Mouse (Mus musculus) C2C12 (cell line): ENCODE measurements at regions not wholly inside any gene's neighbourhood (a gene's known extent, or its start where the extent isn't known, plus 50 kb on each side); places are given as distances from the start of the nearest gene placed in this dataset.

ENCODE experiments used
- CTCF ChIP-seq: IDR thresholded peaks from one replicate; pipeline ENCODE4 v1.5.1; 2011; ENCODE audit not compliant: control insufficient read depth, insufficient read depth, insufficient read length
- MAX ChIP-seq: IDR thresholded peaks from one replicate; pipeline ENCODE4 v1.6.1; 2011; ENCODE audit warnings: mild to moderate bottlenecking, control low read depth
- USF1 ChIP-seq: IDR thresholded peaks from one replicate; pipeline ENCODE4 v1.6.1; 2011; ENCODE audit warnings: low read depth, mild to moderate bottlenecking, control low read depth, moderate library complexity

DNA sequence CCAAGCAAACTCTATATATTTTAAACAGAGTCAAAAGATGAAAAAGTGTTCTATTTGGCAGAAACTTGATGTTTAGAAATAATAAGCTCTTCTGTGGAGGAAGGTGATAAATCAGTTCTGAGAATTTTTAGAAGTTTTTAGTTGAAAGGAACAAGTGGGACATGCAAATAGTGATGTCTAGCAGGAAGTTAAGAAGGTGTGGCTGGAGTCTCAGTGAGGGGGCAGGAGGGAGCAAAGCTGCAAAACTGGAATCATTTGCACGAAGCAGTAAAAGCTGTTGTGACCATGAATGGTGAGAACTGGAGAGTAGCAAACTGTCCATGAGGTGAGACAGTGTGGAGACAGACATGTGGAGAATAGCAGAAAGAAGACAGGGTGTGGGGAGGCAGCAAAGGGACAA is 157.1 kb upstream of the Cxadr start:
- TF ChIP-seq MAX (no peak), CTCF (no peak), USF1 (no peak)
